Mouse (Mus musculus) adrenal gland, postnatal 25 days (tissue): ENCODE measurements around the gene Tceal5. TPM values are rescaled to one million over a fixed set of nuclear protein-coding genes. Genes with fewer than 3 reads are reported as not detected.

Source experiments
- DNase-seq: peaks from one replicate; pipeline ENCODE4 v3.0.0; 2021; ENCODE audit warnings: mixed read lengths
- microRNA-seq, 2 experiments: library from miRNA; unstranded; fragments of <30 nt; microRNA quantifications; one replicate each; pipeline ENCODE4 v1.2.0; 2021
- total RNA-seq: library from RNA; stranded (reverse); gene quantifications from 2 replicates; pipeline ENCODE4 v1.2.3, GENCODE M21; 2021

Gene Tceal5
- total RNA-seq, 1 experiment from 2014 or later: 4.1 TPM

- peak; percentile 69 for DNase-seq
Observed at GRCm38 (mm10) chrX:136172118-136172551, 31.5 kb downstream of the Tceal5 start, which contains the start of gene Tceal8. Gene Tceal8, minus strand, starts transcription at chrX:136172342.

DNA sequence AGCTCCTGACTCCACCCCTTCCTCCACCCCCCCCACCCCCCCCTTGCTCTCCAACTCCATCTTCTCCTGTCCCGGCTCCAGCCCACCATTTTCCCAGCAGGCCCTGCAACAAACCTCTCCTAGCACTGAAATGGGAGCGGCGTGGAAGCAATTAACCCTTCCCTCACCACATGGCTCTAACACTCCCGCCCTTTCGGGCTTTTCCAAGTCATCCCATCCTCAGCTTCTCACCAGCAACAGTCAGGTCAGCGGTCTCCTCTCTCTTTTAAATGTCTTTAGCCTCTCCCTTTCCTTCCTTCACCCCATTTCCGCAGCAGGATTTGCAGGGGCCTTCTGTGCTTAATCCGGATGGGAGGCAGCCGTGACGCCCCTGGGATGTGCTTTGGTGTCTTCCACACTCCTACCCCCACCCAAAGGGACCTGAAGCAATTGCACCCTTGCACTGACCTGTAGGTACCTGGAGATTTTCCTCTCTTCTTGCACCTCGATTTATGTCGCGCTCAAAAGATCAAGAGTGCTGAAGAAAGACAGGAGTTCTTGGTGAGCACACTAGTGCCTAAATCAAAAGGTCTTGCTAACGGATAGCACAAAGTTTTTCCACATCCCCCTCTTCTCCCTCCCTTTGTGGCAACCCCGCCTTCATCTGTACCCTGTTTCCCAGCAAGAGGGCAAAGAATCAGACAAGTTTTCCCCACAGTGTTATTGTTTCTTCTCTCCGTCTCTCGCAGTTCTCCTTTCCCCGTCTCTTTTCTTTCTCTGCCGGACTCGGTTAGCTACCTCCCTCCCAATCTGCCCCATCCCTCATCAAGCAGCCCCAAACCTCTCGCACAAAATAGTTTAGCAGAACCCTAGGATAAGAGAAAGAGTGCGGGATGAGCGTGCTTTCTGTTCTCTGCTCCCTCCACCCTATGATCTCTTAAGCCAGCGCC is 32.2 kb downstream of the Tceal5 start:
- DNase-seq: peak; percentile 48

GRCm38 (mm10) chrX:136170625-136171024 is 33.1 kb downstream of the Tceal5 start:
- DNase-seq: no peak

Small RNA genes within 50 kb of the gene (microRNA-seq; reads per million reads assigned to microRNA genes)
- 0 reads per million in 2 experiments for gene Mir6383

Other genes with a start within 250 kb of the Tceal5 start
- 23.5 and 25.4 TPM in 2 replicates for gene Arxes2, start 210.1 kb downstream of the Tceal5 start, total RNA-seq
- 4.0 and 5.5 TPM in 2 replicates for gene Arxes1, start 170.5 kb downstream of the Tceal5 start, total RNA-seq
- 16.1 and 27.7 TPM in 2 replicates for gene Bex2, start 135.6 kb downstream of the Tceal5 start, total RNA-seq
- not detected in 2 replicates for gene Nxf3, start 118.6 kb downstream of the Tceal5 start, total RNA-seq
- gene Bex4, start 64.9 kb downstream of the Tceal5 start, total RNA-seq: 7.0 and 10.3 TPM in 2 replicates
- gene Tceal8, start 31.5 kb downstream of the Tceal5 start, total RNA-seq: 44.4 and 51.1 TPM in 2 replicates
- gene Tceal7, start 10.9 kb upstream of the Tceal5 start, total RNA-seq: not detected in 2 replicates
- 12.5 and 12.7 TPM in 2 replicates for gene Bex1, start 11.6 kb upstream of the Tceal5 start, total RNA-seq
- 363 and 423 TPM in 2 replicates for gene Tceal9, start 41.2 kb upstream of the Tceal5 start, total RNA-seq
- 128 and 147 TPM in 2 replicates for gene Bex3, start 66.4 kb upstream of the Tceal5 start, total RNA-seq